In genomic region chr10:59957171-59958149, GRCm38 (mm10) we compare ENCODE assay signal across 8 mouse cellular contexts. TPM values are rescaled to one million over a fixed set of nuclear protein-coding genes. Genes with fewer than 3 reads are reported as not detected.
DNase-seq lines count a peak whose midpoint lies in the region; ATAC-seq lines count a peak whose summit lies in the region.

No protein-coding gene starts in this region.

- peak overlapping the region; percentile 92 for H3K27ac ChIP-seq in forebrain, embryonic 15.5 days (replicated peaks)
- peak overlapping the region; percentile 80 for H3K27ac ChIP-seq in hindbrain, embryonic 13.5 days
- peak overlapping the region; percentile 81 for H3K27ac ChIP-seq in midbrain, embryonic 10.5 days (replicated peaks)

- no peaks in the 10 kb centered on the region for H3K36me3 ChIP-seq in forebrain, embryonic 15.5 days
- H3K36me3 ChIP-seq in hindbrain, embryonic 13.5 days: no peaks in the 10 kb centered on the region
- no peaks in the 10 kb centered on the region for H3K36me3 ChIP-seq in midbrain, embryonic 10.5 days

- H3K4me3 ChIP-seq in forebrain, embryonic 15.5 days: peak overlapping the region; percentile 15
- H3K4me3 ChIP-seq in hindbrain, embryonic 13.5 days: peak overlapping the region; percentile 27
- peak overlapping the region; percentile 40 for H3K4me3 ChIP-seq in midbrain, embryonic 10.5 days

- H3K9ac ChIP-seq in forebrain, embryonic 15.5 days (replicated peaks): peak overlapping the region; percentile 37
- H3K9ac ChIP-seq in hindbrain, embryonic 13.5 days: peak overlapping the region; percentile 65

- H3K9me3 ChIP-seq in forebrain, embryonic 15.5 days: no peaks in the 10 kb centered on the region
- no peaks in the 10 kb centered on the region for H3K9me3 ChIP-seq in hindbrain, embryonic 13.5 days
- H3K9me3 ChIP-seq in midbrain, embryonic 10.5 days (replicated peaks): no peaks in the 10 kb centered on the region

- DNase-seq in right cerebral cortex, postnatal 10 days (ENCODE audit: low spot score in 2 of 2): peak; percentile 69 to 70
- DNase-seq in right cerebral cortex, postnatal 36 days (ENCODE audit: low spot score in 2 of 2): no peak
- peak; percentile 43 for DNase-seq in midbrain, embryonic 10.5 days (ENCODE audit: low spot score)
- peak; percentile 47 for DNase-seq in thymus, postnatal 25 days
- no peak for DNase-seq in adipocyte (ENCODE audit: low spot score)
- DNase-seq in natural killer cell, adult 2 months (ENCODE audit: low spot score in 2 of 2): no peak

- peak; percentile 68 for ATAC-seq in forebrain, embryonic 15.5 days (replicated peaks)
- ATAC-seq in hindbrain, embryonic 13.5 days (ENCODE audit: low FRiP score): peak; percentile 26; the same call in 1 of the 2 replicates

- H3K4me2 ChIP-seq in forebrain, embryonic 15.5 days (replicated peaks): peak overlapping the region; percentile 31
- peak overlapping the region; percentile 52 for H3K4me2 ChIP-seq in hindbrain, embryonic 13.5 days

- no peaks in the 10 kb centered on the region for H3K27me3 ChIP-seq in forebrain, embryonic 15.5 days
- no peaks in the 10 kb centered on the region for H3K27me3 ChIP-seq in hindbrain, embryonic 13.5 days
- peaks cover 11% of the 10 kb centered on the region; the same call in 1 of the 2 replicates for H3K27me3 ChIP-seq in midbrain, embryonic 10.5 days (ENCODE audit: low read depth, poor library complexity, severe bottlenecking)

- peaks cover 44% of the 10 kb centered on the region for H3K4me1 ChIP-seq in forebrain, embryonic 15.5 days
- peaks cover 42% of the 10 kb centered on the region for H3K4me1 ChIP-seq in hindbrain, embryonic 13.5 days (replicated peaks)
- peaks cover 53% of the 10 kb centered on the region for H3K4me1 ChIP-seq in midbrain, embryonic 10.5 days

- 10% methylated on average over 25 of the region's 25 CpGs for WGBS in forebrain, embryonic 15.5 days
- 8% methylated on average over 25 of the region's 25 CpGs for WGBS in hindbrain, embryonic 13.5 days
- 7% methylated on average over 25 of the region's 25 CpGs for WGBS in midbrain, embryonic 10.5 days

RNA-seq across cellular contexts. Expression of gene Ddit4, which starts 5.8 kb away (rescaled TPM):
- polyA plus RNA-seq in forebrain, embryonic 15.5 days (2015; fragmentation: Nextera tagmentation; extraction: Ambion mirVana): 90.0 and 92.5 TPM in 2 replicates
- 64.8 and 69.6 TPM in 2 replicates for polyA plus RNA-seq in hindbrain, embryonic 13.5 days (2015; fragmentation: Nextera tagmentation; extraction: Ambion mirVana)
- polyA plus RNA-seq in midbrain, embryonic 10.5 days (2016; fragmentation: Nextera tagmentation; extraction: Ambion mirVana): 31.8 and 31.9 TPM in 2 replicates

RNA-seq across cellular contexts. Expression of gene Ascc1, which starts 45.1 kb away (rescaled TPM):
- polyA plus RNA-seq in forebrain, embryonic 15.5 days (2015; fragmentation: Nextera tagmentation; extraction: Ambion mirVana): 47.9 and 48.9 TPM in 2 replicates
- polyA plus RNA-seq in hindbrain, embryonic 13.5 days (2015; fragmentation: Nextera tagmentation; extraction: Ambion mirVana): 47.1 and 47.5 TPM in 2 replicates
- 34.4 and 35.5 TPM in 2 replicates for polyA plus RNA-seq in midbrain, embryonic 10.5 days (2016; fragmentation: Nextera tagmentation; extraction: Ambion mirVana)

RNA-seq across cellular contexts. Expression of gene Anapc16, which starts 45.5 kb away (rescaled TPM):
- polyA plus RNA-seq in forebrain, embryonic 15.5 days (2015; fragmentation: Nextera tagmentation; extraction: Ambion mirVana): 117 TPM in 2 replicates
- 127 and 134 TPM in 2 replicates for polyA plus RNA-seq in hindbrain, embryonic 13.5 days (2015; fragmentation: Nextera tagmentation; extraction: Ambion mirVana)
- polyA plus RNA-seq in midbrain, embryonic 10.5 days (2016; fragmentation: Nextera tagmentation; extraction: Ambion mirVana): 111 and 113 TPM in 2 replicates

Comparison
In these comparisons a context has a peak if more than half of its experiments do, and no peak if none do; other contexts are left out.
1. DNase-seq: peak in right cerebral cortex, postnatal 10 days (2 of 2), midbrain, embryonic 10.5 days (single experiment) and thymus, postnatal 25 days (single experiment); none in right cerebral cortex, postnatal 36 days (0 of 2), adipocyte (single experiment) and natural killer cell, adult 2 months (0 of 2).
2. Peak in every context shown above with its lines, with median percentiles within 50 percentile points of each other: H3K27ac ChIP-seq and H3K4me3 ChIP-seq.